In the genomic region with DNA sequence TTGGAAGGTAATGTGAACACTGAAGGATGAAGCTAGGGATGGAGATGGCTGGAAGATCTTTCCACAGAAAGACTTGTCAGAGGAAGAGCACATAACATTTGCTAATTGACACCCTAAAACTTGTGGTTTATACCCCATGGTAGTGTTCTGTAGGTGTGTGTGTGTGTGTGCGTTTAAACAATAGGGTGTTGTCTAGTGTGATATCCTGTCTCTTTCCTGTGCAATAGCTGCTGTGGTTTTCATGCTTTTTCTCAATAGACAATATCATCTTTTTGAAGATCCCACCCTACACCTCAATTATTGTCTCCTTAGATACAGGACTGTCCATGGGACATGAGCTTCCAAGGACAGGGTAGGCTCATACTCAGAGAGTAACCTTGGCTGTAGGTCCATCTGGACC, we compare ENCODE assay signal across 17 mouse cellular contexts.
"Had no signal": no experiment of that assay in that cellular context is flagged by ENCODE, and none has a peak within 500 bp of the region (broad histone marks: within the 10 kb centered on the region; RNA-seq: fewer than 3 reads in every experiment).

No protein-coding gene starts in this region.

- DNase-seq: kidney, adult 8-10 months; kidney, postnatal 36 days; layer of hippocampus, adult 9-11 months; lung, adult 2 months; lung, postnatal 4 days; retina, postnatal 1 day; right cerebral cortex, postnatal 4 days; spleen, adult 18-20 months; thymus, postnatal 4 days had no signal

- ATAC-seq: intestine, postnatal 0 days; lung, postnatal 0 days; midbrain, embryonic 15.5 days had no signal

- H3K27ac ChIP-seq: kidney, postnatal 0 days; limb, embryonic 10.5 days; liver, embryonic 15.5 days; midbrain, embryonic 15.5 days; neural tube, embryonic 15.5 days had no signal

- H3K4me1 ChIP-seq: limb, embryonic 10.5 days; liver, embryonic 15.5 days; megakaryocyte, embryonic 14.5 days; midbrain, embryonic 15.5 days; neural tube, embryonic 15.5 days had no signal

- H3K4me3 ChIP-seq: limb, embryonic 10.5 days; liver, embryonic 15.5 days; megakaryocyte, embryonic 14.5 days; midbrain, embryonic 15.5 days; neural tube, embryonic 15.5 days had no signal

- H3K36me3 ChIP-seq: limb, embryonic 10.5 days; liver, embryonic 15.5 days; midbrain, embryonic 15.5 days; neural tube, embryonic 15.5 days had no signal

- H3K27me3 ChIP-seq: liver, embryonic 15.5 days; megakaryocyte, embryonic 14.5 days; midbrain, embryonic 15.5 days; neural tube, embryonic 15.5 days had no signal
